Mouse (Mus musculus) stomach, embryonic 16.5 days (tissue): Measurements from ENCODE around the gene Pappa2. TPM values are rescaled to one million over a fixed set of nuclear protein-coding genes. Genes with fewer than 3 reads are reported as not detected.

Source experiments
- ATAC-seq: fragments of 200-750 bp; cut with Nextera tagmentation; 2 replicates; pipeline ENCODE4 v1.8.0; 2017; ENCODE audit warnings: moderate number of reproducible peaks, moderate TSS enrichment; ENCODE audit not compliant: insufficient read depth, low FRiP score
- H3K27ac ChIP-seq: fragments of 300-500 bp; sonication (generic); 2 replicates; pipeline ENCODE4 v1.5.1; 2014; ENCODE audit warnings: low read length
- H3K27me3 ChIP-seq: fragments of 300-500 bp; sonication (generic); 2 replicates; pipeline ENCODE4 v1.6.1; 2014; ENCODE audit warnings: low read length, control low read depth, mixed read lengths; ENCODE audit not compliant: control insufficient read depth, insufficient read depth
- H3K36me3 ChIP-seq: fragments of 300-500 bp; sonication (generic); 2 replicates; pipeline ENCODE4 v1.6.1; 2014; ENCODE audit warnings: low read length; ENCODE audit not compliant: control insufficient read depth, insufficient read depth
- H3K4me1 ChIP-seq: fragments of 300-500 bp; sonication (generic); 2 replicates; pipeline ENCODE4 v1.6.1; 2014; ENCODE audit warnings: low read length, control low read depth, mixed read lengths; ENCODE audit not compliant: control insufficient read depth, insufficient read depth
- H3K4me2 ChIP-seq: fragments of 300-500 bp; sonication (generic); 2 replicates; pipeline ENCODE4 v1.6.1; 2014; ENCODE audit warnings: low read depth, low read length, mixed read lengths
- H3K4me3 ChIP-seq: fragments of 300-500 bp; sonication (generic); replicated peaks from 2 replicates; pipeline ENCODE4 v1.5.1; 2014; ENCODE audit warnings: mild to moderate bottlenecking, low read length
- H3K9ac ChIP-seq: fragments of 300-500 bp; sonication (generic); 2 replicates; pipeline ENCODE4 v1.6.1; 2014; ENCODE audit warnings: low read length
- H3K9me3 ChIP-seq: fragments of 300-500 bp; sonication (generic); replicated peaks from 2 replicates; pipeline ENCODE4 v1.6.1; 2016; ENCODE audit warnings: low read length, control low read depth; ENCODE audit not compliant: control insufficient read depth
- WGBS: fragments of 180-500 bp; shearing (Covaris S2); extraction: QIAGEN DNeasy Blood & Tissue Kit; methylation state at CpG from one replicate; pipeline ENCODE4 v1.1.7; 2014; 5-methylcytosine and 5-hydroxymethylcytosine counted together
- polyA plus RNA-seq: library from polyadenylated mRNA; unstranded; fragments of >200 nt; fragmentation: Nextera tagmentation; extraction: Ambion mirVana; gene quantifications from 2 replicates; pipeline ENCODE4 v1.2.1, GENCODE M21; 2015

The Pappa2 gene
- polyA plus RNA-seq, 1 experiment from 2014 or later: 1.1 TPM

GRCm38 (mm10) chr1:158920451-158920850 lies 59.8 kb downstream of the Pappa2 start:
- H3K4me3 ChIP-seq: no peak overlapping the region
- WGBS: 58% methylated on average over 5 of the region's 5 CpGs

GRCm38 (mm10) chr1:158918890-158919289 lies 61.4 kb downstream of the Pappa2 start:
- Histone ChIP-seq H3K4me1 (no peaks in the 10 kb centered on the region), H3K4me3 (no peak overlapping the region), H3K27ac (no peak overlapping the region), H3K4me2 (no peak overlapping the region), H3K9me3 (no peaks in the 10 kb centered on the region), H3K27me3 (no peaks in the 10 kb centered on the region), H3K36me3 (no peaks in the 10 kb centered on the region), H3K9ac (no peak overlapping the region)
- ATAC-seq: no peak
- whole genome bisulfite sequencing: 60% methylated on average over 3 of the region's 3 CpGs

More at GRCm38 (mm10) chr1:158920451-158920850, 59.8 kb downstream of the Pappa2 start:
- Histone ChIP-seq H3K4me2 (no peak overlapping the region), H3K4me1 (no peaks in the 10 kb centered on the region), H3K27me3 (no peaks in the 10 kb centered on the region), H3K9me3 (no peaks in the 10 kb centered on the region), H3K9ac (no peak overlapping the region), H3K27ac (no peak overlapping the region), H3K36me3 (no peaks in the 10 kb centered on the region)
- no peak for ATAC-seq

GRCm38 (mm10) chr1:158917067-158917466 lies 63.2 kb downstream of the Pappa2 start:
- H3K9me3 ChIP-seq: no peaks in the 10 kb centered on the region
- ATAC-seq: no peak
- no peaks in the 10 kb centered on the region for H3K4me1 ChIP-seq
- no peaks in the 10 kb centered on the region for H3K27me3 ChIP-seq
- no peak overlapping the region for H3K9ac ChIP-seq
- H3K36me3 ChIP-seq: no peaks in the 10 kb centered on the region
- no peak overlapping the region for H3K27ac ChIP-seq
- 74% methylated on average over 3 of the region's 3 CpGs for WGBS
- H3K4me2 ChIP-seq: no peak overlapping the region
- no peak overlapping the region for H3K4me3 ChIP-seq

DNA sequence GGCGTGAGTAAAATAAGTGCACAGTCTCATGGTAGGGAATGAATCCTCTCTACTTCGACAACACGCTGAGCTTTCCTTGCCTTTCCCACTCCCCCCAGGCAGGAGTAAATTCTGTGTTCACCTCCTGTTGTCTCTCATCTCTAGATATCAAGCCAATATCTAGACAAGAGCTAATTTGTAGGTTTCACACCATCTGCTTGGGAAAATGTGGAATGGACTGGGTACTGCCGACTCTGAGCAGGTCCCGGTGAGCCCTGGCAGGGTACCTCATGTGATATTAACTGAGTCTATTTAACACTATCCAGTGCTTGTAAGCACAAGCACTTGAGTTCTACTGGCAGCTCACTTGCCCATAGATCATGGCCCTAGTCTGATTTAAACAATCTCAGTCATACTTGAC lies 64.7 kb downstream of the Pappa2 start:
- H3K36me3 ChIP-seq: no peaks in the 10 kb centered on the region
- H3K9me3 ChIP-seq: no peaks in the 10 kb centered on the region
- WGBS: 85% methylated on average over 5 of the region's 5 CpGs
- H3K4me1 ChIP-seq: no peaks in the 10 kb centered on the region
- no peak overlapping the region for H3K9ac ChIP-seq
- no peak overlapping the region for H3K27ac ChIP-seq
- no peak overlapping the region for H3K4me2 ChIP-seq
- no peak for ATAC-seq
- H3K27me3 ChIP-seq: no peaks in the 10 kb centered on the region
- H3K4me3 ChIP-seq: no peak overlapping the region

DNA sequence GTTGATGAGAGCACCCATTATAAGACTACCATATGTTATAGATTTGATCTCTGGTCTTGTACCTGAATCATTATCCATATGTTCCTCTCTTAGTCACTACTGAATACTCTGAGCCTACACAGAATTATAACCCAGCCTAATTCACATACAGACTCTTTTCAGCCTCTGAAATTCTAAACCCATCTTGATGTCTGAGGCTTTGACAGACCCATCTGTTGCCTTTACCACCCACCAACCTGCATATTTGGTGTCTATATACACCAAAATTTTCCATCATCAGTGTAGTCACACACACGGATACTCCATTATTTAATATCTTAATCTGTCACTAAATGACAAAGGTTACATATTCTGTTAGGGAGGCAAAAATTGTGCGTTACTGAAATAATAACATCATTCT lies 69.6 kb downstream of the Pappa2 start:
- Histone ChIP-seq H3K9me3 (no peaks in the 10 kb centered on the region), H3K4me3 (no peak overlapping the region), H3K27ac (no peak overlapping the region), H3K4me1 (no peaks in the 10 kb centered on the region), H3K4me2 (no peak overlapping the region), H3K36me3 (no peaks in the 10 kb centered on the region), H3K27me3 (no peaks in the 10 kb centered on the region), H3K9ac (no peak overlapping the region)
- 72% methylated on average over 2 of the region's 2 CpGs for WGBS
- no peak for ATAC-seq

- Histone ChIP-seq H3K27ac (no peak overlapping the region), H3K27me3 (no peaks in the 10 kb centered on the region), H3K9ac (no peak overlapping the region), H3K9me3 (no peaks in the 10 kb centered on the region), H3K4me1 (no peaks in the 10 kb centered on the region), H3K4me2 (no peak overlapping the region), H3K4me3 (no peak overlapping the region), H3K36me3 (no peaks in the 10 kb centered on the region)
- ATAC-seq: no peak
Measured at GRCm38 (mm10) chr1:158897339-158897738, 83.0 kb downstream of the Pappa2 start.

- Histone ChIP-seq H3K4me2 (no peak overlapping the region), H3K9me3 (no peaks in the 10 kb centered on the region), H3K4me1 (no peaks in the 10 kb centered on the region), H3K36me3 (no peaks in the 10 kb centered on the region), H3K27me3 (no peaks in the 10 kb centered on the region), H3K9ac (no peak overlapping the region), H3K4me3 (no peak overlapping the region), H3K27ac (no peak overlapping the region)
- no peak for ATAC-seq
- 88% methylated on average over 6 of the region's 6 CpGs for WGBS
Measured at GRCm38 (mm10) chr1:158894441-158894840, 85.8 kb downstream of the Pappa2 start.

- H3K9ac ChIP-seq: no peak overlapping the region
- H3K27ac ChIP-seq: no peak overlapping the region
- no peak overlapping the region for H3K4me2 ChIP-seq
- WGBS: 69% methylated on average over 3 of the region's 3 CpGs
- no peaks in the 10 kb centered on the region for H3K36me3 ChIP-seq
- H3K4me3 ChIP-seq: no peak overlapping the region
- no peak for ATAC-seq
- H3K9me3 ChIP-seq: no peaks in the 10 kb centered on the region
- H3K27me3 ChIP-seq: no peaks in the 10 kb centered on the region
- H3K4me1 ChIP-seq: no peaks in the 10 kb centered on the region
Measured at GRCm38 (mm10) chr1:158875487-158875886, 104.8 kb downstream of the Pappa2 start.

GRCm38 (mm10) chr1:158874552-158875077 lies 105.7 kb downstream of the Pappa2 start:
- Histone ChIP-seq H3K9ac (no peak overlapping the region), H3K27ac (no peak overlapping the region), H3K27me3 (no peaks in the 10 kb centered on the region), H3K36me3 (no peaks in the 10 kb centered on the region), H3K9me3 (no peaks in the 10 kb centered on the region), H3K4me2 (no peak overlapping the region), H3K4me3 (no peak overlapping the region), H3K4me1 (no peaks in the 10 kb centered on the region)
- 89% methylated on average over 2 of the region's 2 CpGs for WGBS
- ATAC-seq: no peak

GRCm38 (mm10) chr1:158873631-158874030 lies 106.7 kb downstream of the Pappa2 start:
- no peaks in the 10 kb centered on the region for H3K27me3 ChIP-seq
- no peak overlapping the region for H3K4me3 ChIP-seq
- no peaks in the 10 kb centered on the region for H3K4me1 ChIP-seq
- H3K4me2 ChIP-seq: no peak overlapping the region
- ATAC-seq: no peak
- no peaks in the 10 kb centered on the region for H3K36me3 ChIP-seq
- H3K27ac ChIP-seq: no peak overlapping the region
- H3K9ac ChIP-seq: no peak overlapping the region
- 70% methylated on average over 1 of the region's 1 CpGs for WGBS
- H3K9me3 ChIP-seq: no peaks in the 10 kb centered on the region
